In the genomic region with DNA sequence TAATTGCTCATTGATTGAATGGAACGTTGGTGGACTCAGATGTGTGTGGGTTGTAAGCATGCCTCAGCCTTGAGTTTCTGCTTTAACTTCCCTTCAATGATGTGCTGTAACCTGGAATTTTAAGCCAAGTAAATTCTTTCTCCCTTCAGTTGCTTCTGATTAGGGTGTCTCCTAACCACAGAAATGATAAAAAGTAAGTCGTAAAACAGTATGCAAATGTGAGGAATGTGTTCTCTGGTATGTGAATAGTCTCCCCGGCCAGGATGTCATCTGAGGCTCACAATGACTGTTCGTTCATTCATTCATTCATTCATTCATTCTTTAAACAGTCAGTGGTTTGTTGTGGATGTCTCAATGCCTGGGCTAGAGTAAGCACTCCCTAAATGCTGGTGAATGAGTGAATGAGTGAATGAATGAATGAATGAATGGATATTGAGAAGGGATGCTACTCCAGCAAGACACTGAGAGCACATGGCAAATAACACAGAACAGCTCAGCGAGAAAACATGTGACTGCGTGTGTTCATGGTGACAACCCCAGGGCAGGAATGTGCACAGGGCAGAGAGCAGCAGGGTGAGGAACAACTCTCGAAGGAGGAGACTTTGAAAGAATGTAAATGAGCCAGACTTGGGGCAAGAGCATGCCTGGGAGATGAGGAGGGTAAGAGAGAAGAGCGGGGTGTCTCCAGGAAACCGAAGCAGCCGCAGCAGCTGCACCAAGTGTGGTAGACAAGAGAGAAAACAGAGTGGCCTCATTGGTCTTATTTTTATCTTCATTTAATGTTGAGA, we compare ENCODE assay signal across 15 mouse cellular contexts. TPM values are rescaled to one million over a fixed set of nuclear protein-coding genes. Genes with fewer than 3 reads are reported as not detected.
A peak's percentile ranks its signal among the peaks of the same experiment; 100 is the strongest.
DNase-seq lines count a peak whose midpoint lies in the region; ATAC-seq and TF ChIP-seq lines count a peak whose summit lies in the region.
"Had no signal": no experiment of that assay in that cellular context is flagged by ENCODE, and none has a peak within 500 bp of the region (broad histone marks: within the 10 kb centered on the region; RNA-seq: fewer than 3 reads in every experiment).

No protein-coding gene starts in this region.

- H3K4me2 ChIP-seq in heart, embryonic 12.5 days = peak overlapping the region; percentile 81; the same call in 1 of the 2 replicates
- H3K4me2 ChIP-seq in liver, embryonic 11.5 days = peak overlapping the region; percentile 89

- peaks cover 46% of the 10 kb centered on the region for H3K36me3 ChIP-seq in heart, embryonic 12.5 days
- peaks cover 4% of the 10 kb centered on the region; the same call in 1 of the 2 replicates for H3K36me3 ChIP-seq in liver, embryonic 11.5 days (ENCODE audit: control insufficient read depth, insufficient read depth, low read length)
- peaks cover 0 to 46% of the 10 kb centered on the region in 2 experiments; a peak in 2 of 4 replicates for H3K36me3 ChIP-seq in MEL (ENCODE audit: control insufficient read depth in 1 of 2, insufficient read depth in 2 of 2, low read length in 2 of 2)

- no peak for DNase-seq in heart, adult 9 months (ENCODE audit: low spot score in 2 of 2)
- no peak for DNase-seq in liver, embryonic 11.5 days (ENCODE audit: low spot score)
- no peak for DNase-seq in liver
- peak; percentile 58 for DNase-seq in MEL (ENCODE audit: low read depth, low spot score)
- DNase-seq in induced T-regulatory cell, adult 2 months (ENCODE audit: low read depth) = peak; percentile 46
- no peak for DNase-seq in testis, postnatal 14 days (ENCODE audit: low spot score)
- DNase-seq in cerebellum, adult 2 months = no peak
- DNase-seq: adrenal gland, postnatal 25 days; kidney, postnatal 4 days; lung, postnatal 14 days; right cerebral cortex, postnatal 4 days had no signal

- TF ChIP-seq POLR2A in MEL (IDR thresholded peaks at IDR 0.05; ENCODE audit: control insufficient read depth in 1 of 2, insufficient read depth in 1 of 2, low read depth in 1 of 2, low read length in 2 of 2, poor library complexity in 1 of 2) = no peak
- TF ChIP-seq POLR2A in cerebellum, adult 2 months (IDR thresholded peaks at IDR 0.05; ENCODE audit: borderline replicate concordance, insufficient read depth, low read length) = no peak

- peak; percentile 77 to 82 for TF ChIP-seq EP300 in MEL (IDR thresholded peaks at IDR 0.05; ENCODE audit: low read depth in 1 of 2, low read length in 2 of 2)

- H3K79me2 ChIP-seq in MEL (ENCODE audit: control insufficient read depth, insufficient read depth, low read length, poor library complexity) = peaks cover 7% of the 10 kb centered on the region; the same call in 1 of the 2 replicates

- TF ChIP-seq CTCF in MEL (IDR thresholded peaks at IDR 0.05 in 2 of 3, conservative IDR thresholded peaks at IDR 0.05 in 1 of 3; ENCODE audit: control insufficient read depth in 1 of 3, insufficient read depth in 1 of 3, low read depth in 2 of 3, low read length in 3 of 3, poor library complexity in 1 of 3, severe bottlenecking in 1 of 3) = no peak
- no peak for TF ChIP-seq CTCF in cerebellum, adult 2 months (IDR thresholded peaks at IDR 0.05; ENCODE audit: borderline replicate concordance, insufficient read depth, low read depth, low read length)

- no peak for ATAC-seq in heart, embryonic 12.5 days (ENCODE audit: insufficient number of reproducible peaks, low FRiP score)
- ATAC-seq in liver, embryonic 11.5 days (replicated peaks; ENCODE audit: low FRiP score) = no peak
- ATAC-seq: liver, embryonic 12.5 days had no signal

- TF ChIP-seq RAD21 in MEL (IDR thresholded peaks at IDR 0.05; ENCODE audit: low read depth, low read length) = no peak

- H3K27ac ChIP-seq in heart, embryonic 12.5 days (ENCODE audit: poor library complexity, severe bottlenecking) = no peak overlapping the region
- H3K27ac ChIP-seq in liver, embryonic 11.5 days (ENCODE audit: low read depth, low read length) = no peak overlapping the region
- H3K27ac ChIP-seq in MEL (ENCODE audit: control insufficient read depth, low read depth, low read length) = peak overlapping the region; percentile 74
- no peak overlapping the region for H3K27ac ChIP-seq in cerebellum, adult 2 months (ENCODE audit: insufficient read depth, low read length)
- H3K27ac ChIP-seq: liver, embryonic 12.5 days had no signal

- WGBS in heart, embryonic 12.5 days = 76% methylated on average over 10 of the region's 10 CpGs
- 82% methylated on average over 10 of the region's 10 CpGs for WGBS in liver, embryonic 11.5 days
- 88% methylated on average over 10 of the region's 10 CpGs for WGBS in cerebellum, adult 2 months

- H3K9me3 ChIP-seq in heart, embryonic 12.5 days (replicated peaks) = no peaks in the 10 kb centered on the region
- H3K9me3 ChIP-seq in liver, embryonic 11.5 days (ENCODE audit: control insufficient read depth, low read length) = no peaks in the 10 kb centered on the region
- H3K9me3 ChIP-seq in MEL (replicated peaks; ENCODE audit: insufficient read depth, low read length) = no peaks in the 10 kb centered on the region
- H3K9me3 ChIP-seq: liver, embryonic 12.5 days had no signal

- H3K4me3 ChIP-seq in heart, embryonic 12.5 days = no peak overlapping the region
- no peak overlapping the region for H3K4me3 ChIP-seq in liver, embryonic 11.5 days (ENCODE audit: low read depth, low read length)
- H3K4me3 ChIP-seq in MEL (ENCODE audit: control insufficient read depth in 1 of 2, insufficient read depth in 1 of 2, low read depth in 2 of 2, low read length in 2 of 2) = peak overlapping the region in 1 of 2 experiments; percentile 5; a peak in 1 of 4 replicates
- H3K4me3 ChIP-seq in cerebellum, adult 2 months (replicated peaks; ENCODE audit: insufficient read depth, low read depth, low read length) = no peak overlapping the region

- H3K4me1 ChIP-seq in heart, embryonic 12.5 days (replicated peaks) = peaks cover 57% of the 10 kb centered on the region
- no peaks in the 10 kb centered on the region; the same call in 1 of the 2 replicates for H3K4me1 ChIP-seq in liver, embryonic 11.5 days (replicated peaks; ENCODE audit: control insufficient read depth, insufficient read depth, low read length)
- H3K4me1 ChIP-seq in MEL (ENCODE audit: control insufficient read depth in 1 of 2, insufficient read depth in 2 of 2, low read length in 2 of 2) = peaks cover 24 to 58% of the 10 kb centered on the region in 2 experiments
- H3K4me1 ChIP-seq in cerebellum, adult 2 months (ENCODE audit: control insufficient read depth, insufficient read depth, low read length) = no peaks in the 10 kb centered on the region; the same call in none of the 2 replicates

- H3K27me3 ChIP-seq in heart, embryonic 12.5 days (replicated peaks) = no peaks in the 10 kb centered on the region
- peaks cover 23% of the 10 kb centered on the region for H3K27me3 ChIP-seq in liver, embryonic 11.5 days (replicated peaks; ENCODE audit: control insufficient read depth, insufficient read depth, low read length)
- no peaks in the 10 kb centered on the region for H3K27me3 ChIP-seq in MEL (ENCODE audit: control insufficient read depth in 1 of 2, insufficient read depth in 2 of 2, low read length in 2 of 2)
- H3K27me3 ChIP-seq in cerebellum, adult 2 months (ENCODE audit: control insufficient read depth, insufficient read depth, low read length) = no peaks in the 10 kb centered on the region

- no peak overlapping the region for H3K9ac ChIP-seq in heart, embryonic 12.5 days
- no peak overlapping the region for H3K9ac ChIP-seq in liver, embryonic 11.5 days (ENCODE audit: low read depth, low read length)
- peak overlapping the region; percentile 33 for H3K9ac ChIP-seq in MEL (ENCODE audit: control insufficient read depth, low read depth, low read length, poor library complexity, severe bottlenecking)
- H3K9ac ChIP-seq: liver, embryonic 12.5 days had no signal

TF ChIP-seq in MEL, 35 proteins besides CTCF, POLR2A, EP300 and RAD21 (continues in another document):
- TF ChIP-seq NRF1 (IDR thresholded peaks at IDR 0.05; ENCODE audit: insufficient read depth, low read depth, low read length, poor library complexity, severe bottlenecking) = no peak
- no peak for TF ChIP-seq HCFC1 (IDR thresholded peaks at IDR 0.05; ENCODE audit: low read depth, low read length)
- TF ChIP-seq ZKSCAN1 (IDR thresholded peaks at IDR 0.05; ENCODE audit: low read depth, low read length) = no peak
- TF ChIP-seq TAL1 (IDR thresholded peaks at IDR 0.05; ENCODE audit: low read length) = no peak
- TF ChIP-seq BHLHE40 (IDR thresholded peaks at IDR 0.05; ENCODE audit: borderline replicate concordance, low read depth, low read length) = no peak
- TF ChIP-seq MAZ (IDR thresholded peaks at IDR 0.05; ENCODE audit: low read depth, low read length) = no peak; the same call in 1 of the 2 replicates
- TF ChIP-seq CHD2 (IDR thresholded peaks at IDR 0.05; ENCODE audit: low read length) = no peak
- TF ChIP-seq MEF2A (IDR thresholded peaks at IDR 0.05; ENCODE audit: extremely low read depth, insufficient replicate concordance, low read depth, low read length, poor library complexity, severe bottlenecking) = no peak
- TF ChIP-seq POLR2AphosphoS2 (IDR thresholded peaks at IDR 0.05; ENCODE audit: low read length) = no peak
- TF ChIP-seq ETS1 (IDR thresholded peaks at IDR 0.05; ENCODE audit: low read depth, low read length) = peak; percentile 80
- no peak for TF ChIP-seq ZNF384 (IDR thresholded peaks at IDR 0.05; ENCODE audit: low read depth, low read length)
- no peak for TF ChIP-seq POLR2AphosphoS5 (IDR thresholded peaks at IDR 0.05; ENCODE audit: borderline replicate concordance, low read depth, low read length)
- TF ChIP-seq CHD1 (IDR thresholded peaks at IDR 0.05; ENCODE audit: low read depth, low read length) = no peak
- 0 out of 2 replicates have a peak, but pooled peaks have one; percentile 11 for TF ChIP-seq ZC3H11A (IDR thresholded peaks at IDR 0.05; ENCODE audit: low read depth, low read length)
- TF ChIP-seq JUND (IDR thresholded peaks at IDR 0.05; ENCODE audit: low read depth, low read length) = no peak

RNA-seq across cellular contexts. Expression of a gene that starts 2.4 kb away (rescaled TPM):
- 119 and 123 TPM in 2 replicates for polyA plus RNA-seq in heart, embryonic 12.5 days (2016; fragmentation: Nextera tagmentation; extraction: Ambion mirVana)
- 49.5 and 51.4 TPM in 2 replicates for polyA plus RNA-seq in liver, embryonic 11.5 days (2014; fragmentation: Nextera tagmentation; extraction: Ambion mirVana)
- 10.6 and 13.6 TPM in 2 replicates for total RNA-seq in MEL (2012; rRNA removed)
- polyA plus RNA-seq in MEL (2012; ENCODE audit: insufficient read depth in 1 of 2, insufficient read length in 2 of 2, low read depth in 1 of 2, low replicate concordance in 2 of 2, missing spikeins in 1 of 2) = 10 to 100 TPM in 1 of 2 experiments, not detected in 1; 19.3 TPM
- polyA plus RNA-seq in cerebellum, adult 2 months (2012; rRNA removed) = 82.6 and 86.9 TPM in 2 replicates

RNA-seq across cellular contexts. Expression of a gene that starts 49.8 kb away (rescaled TPM):
- polyA plus RNA-seq in heart, embryonic 12.5 days (2016; fragmentation: Nextera tagmentation; extraction: Ambion mirVana) = not detected in 2 replicates
- not detected in 2 replicates for polyA plus RNA-seq in liver, embryonic 11.5 days (2014; fragmentation: Nextera tagmentation; extraction: Ambion mirVana)
- not detected in 2 replicates for total RNA-seq in MEL (2012; rRNA removed)
- polyA plus RNA-seq in MEL (2012; ENCODE audit: insufficient read depth in 1 of 2, insufficient read length in 2 of 2, low read depth in 1 of 2, low replicate concordance in 2 of 2, missing spikeins in 1 of 2) = not detected
- polyA plus RNA-seq in cerebellum, adult 2 months (2012; rRNA removed) = 0.03 and 0.08 TPM in 2 replicates
- total RNA-seq: CH12.LX; heart, adult 2 months had no signal
- polyA plus RNA-seq: heart, adult 2 months; liver, embryonic 12.5 days had no signal

Comparison
In these comparisons a context has a peak if more than half of its experiments do, and no peak if none do; other contexts are left out.
1. DNase-seq: peak in MEL (single experiment) and induced T-regulatory cell, adult 2 months (single experiment); none in heart, adult 9 months (0 of 2), liver, embryonic 11.5 days (single experiment), liver (single experiment), testis, postnatal 14 days (single experiment) and cerebellum, adult 2 months (0 of 2).